Mouse (Mus musculus) left cerebral cortex, postnatal 10 days (tissue): Measurements from ENCODE around the gene Esrrb. TPM values are rescaled to one million over a fixed set of nuclear protein-coding genes. Genes with fewer than 3 reads are reported as not detected.

Experiments used
- DNase-seq, 2 experiments: peaks; one replicate each; pipeline ENCODE4 v3.0.0; 2021 to 2022; ENCODE audit warnings: low spot score in 2 of 2, mixed read lengths in 1 of 2; ENCODE audit errors: extremely low spot score in 1 of 2
- intact Hi-C: fragments of 180-260 bp; cut with DNase I; formaldehyde crosslinking; loops from one replicate; pipeline ENCODE4 v1.15.1; 2025
- total RNA-seq, 2 experiments: library from RNA; stranded (reverse); gene quantifications; 2 replicates each; pipeline ENCODE4 v1.2.3; 2021

Gene Esrrb
- 1 to 10 TPM in 1 of 2 experiments, under 1 TPM in 1; 0.73 to 1.2 TPM for total RNA-seq

- intact Hi-C loops = no loop called here
- DNase-seq = no peak
Measured at GRCm38 (mm10) chr12:86360696-86361631, at the start of gene Esrrb. Gene Esrrb (plus strand): TSS chr12:86361117.

- intact Hi-C loops = no loop called here
- DNase-seq = no peak
Measured at GRCm38 (mm10) chr12:86320629-86321028, 40.3 kb upstream of the Esrrb start.

GRCm38 (mm10) chr12:86324297-86324696, 36.6 kb upstream of the Esrrb start:
- no peak for DNase-seq

GRCm38 (mm10) chr12:86329813-86330212, 31.1 kb upstream of the Esrrb start:
- intact Hi-C loops = no loop called here
- DNase-seq = no peak

More at GRCm38 (mm10) chr12:86324297-86324696, 36.6 kb upstream of the Esrrb start:
- intact Hi-C loops = no loop called here

GRCm38 (mm10) chr12:86330684-86331083, 30.2 kb upstream of the Esrrb start:
- no peak for DNase-seq
- intact Hi-C loops = no loop called here

- intact Hi-C loops = no loop called here
Measured at GRCm38 (mm10) chr12:86331248-86331647, 29.7 kb upstream of the Esrrb start.

GRCm38 (mm10) chr12:86336209-86336608, 24.7 kb upstream of the Esrrb start:
- DNase-seq = no peak
- intact Hi-C loops = no loop called here

More at GRCm38 (mm10) chr12:86331248-86331647, 29.7 kb upstream of the Esrrb start:
- DNase-seq = no peak

GRCm38 (mm10) chr12:86336887-86337286, 24.0 kb upstream of the Esrrb start:
- no peak for DNase-seq
- intact Hi-C loops = no loop called here

GRCm38 (mm10) chr12:86349477-86349876, 11.4 kb upstream of the Esrrb start:
- intact Hi-C loops = no loop called here

GRCm38 (mm10) chr12:86359406-86359805, 1.5 kb upstream of the Esrrb start:
- no peak for DNase-seq
- intact Hi-C loops = no loop called here

More at GRCm38 (mm10) chr12:86349477-86349876, 11.4 kb upstream of the Esrrb start:
- DNase-seq = no peak

- intact Hi-C loops = no loop called here
Measured at GRCm38 (mm10) chr12:86359873-86360272, 1.0 kb upstream of the Esrrb start.

GRCm38 (mm10) chr12:86364285-86364684, 3.4 kb downstream of the Esrrb start:
- no peak for DNase-seq
- intact Hi-C loops = no loop called here

More at GRCm38 (mm10) chr12:86359873-86360272, 1.0 kb upstream of the Esrrb start:
- no peak for DNase-seq

GRCm38 (mm10) chr12:86364756-86365155, 3.8 kb downstream of the Esrrb start:
- intact Hi-C loops = no loop called here
- DNase-seq = no peak

GRCm38 (mm10) chr12:86370611-86371383, 9.9 kb downstream of the Esrrb start:
- peak in 1 of 2 experiments; percentile 6 for DNase-seq
- intact Hi-C loops = no loop called here

GRCm38 (mm10) chr12:86374286-86374685, 13.4 kb downstream of the Esrrb start:
- no peak for DNase-seq
- intact Hi-C loops = no loop called here

GRCm38 (mm10) chr12:86379672-86380213, 18.8 kb downstream of the Esrrb start:
- intact Hi-C loops = no loop called here
- DNase-seq = no peak

GRCm38 (mm10) chr12:86383803-86384202, 22.9 kb downstream of the Esrrb start:
- intact Hi-C loops = no loop called here
- DNase-seq = no peak

GRCm38 (mm10) chr12:86387671-86388270, 26.9 kb downstream of the Esrrb start:
- no peak for DNase-seq
- intact Hi-C loops = no loop called here

GRCm38 (mm10) chr12:86394773-86395172, 33.9 kb downstream of the Esrrb start:
- DNase-seq = no peak
- intact Hi-C loops = loop anchor here (10.0 kb wide), 1 partner anchor 100 kb away; no protein-coding TSS in a partner anchor
